Mouse (Mus musculus) forebrain, embryonic 16.5 days (tissue): Measurements from ENCODE around the gene Avil. TPM values are rescaled to one million over a fixed set of nuclear protein-coding genes. Genes with fewer than 3 reads are reported as not detected.

ENCODE experiments used
- ATAC-seq: fragments of 200-750 bp; cut with Nextera tagmentation; 2 replicates; pipeline ENCODE4 v1.8.0; 2017; ENCODE audit warnings: mild to moderate bottlenecking, moderate library complexity
- H3K27ac ChIP-seq: fragments of 300-500 bp; sonication (generic); 2 replicates; pipeline ENCODE4 v1.5.1; 2014; ENCODE audit warnings: low read length, control low read depth
- H3K27me3 ChIP-seq: fragments of 300-500 bp; sonication (generic); replicated peaks from 2 replicates; pipeline ENCODE4 v1.6.1; 2014; ENCODE audit warnings: low read length; ENCODE audit not compliant: control insufficient read depth, insufficient read depth
- H3K36me3 ChIP-seq: fragments of 300-500 bp; sonication (generic); 2 replicates; pipeline ENCODE4 v1.6.1; 2014; ENCODE audit not compliant: control insufficient read depth, insufficient read depth
- H3K4me1 ChIP-seq: fragments of 300-500 bp; sonication (generic); replicated peaks from 2 replicates; pipeline ENCODE4 v1.6.1; 2014; ENCODE audit warnings: low read length; ENCODE audit not compliant: control insufficient read depth, insufficient read depth
- H3K4me2 ChIP-seq: fragments of 300-500 bp; sonication (generic); 2 replicates; pipeline ENCODE4 v1.6.1; 2014; ENCODE audit warnings: mild to moderate bottlenecking, low read length, control low read depth
- H3K4me3 ChIP-seq: fragments of 300-500 bp; sonication (generic); replicated peaks from 2 replicates; pipeline ENCODE4 v1.5.1; 2014; ENCODE audit warnings: mild to moderate bottlenecking, low read length, control low read depth
- H3K9ac ChIP-seq: fragments of 300-500 bp; sonication (generic); replicated peaks from 2 replicates; pipeline ENCODE4 v1.6.1; 2014; ENCODE audit warnings: low read depth, low read length, control low read depth
- H3K9me3 ChIP-seq: fragments of 300-500 bp; sonication (generic); 2 replicates; pipeline ENCODE4 v1.6.1; 2016; ENCODE audit warnings: low read length; ENCODE audit not compliant: control insufficient read depth
- WGBS: fragments of 180-500 bp; shearing (Covaris S2); extraction: QIAGEN DNeasy Blood & Tissue Kit; methylation state at CpG from one replicate; pipeline ENCODE4 v1.1.7; 2014; 5-methylcytosine and 5-hydroxymethylcytosine counted together
- polyA plus RNA-seq: library from polyadenylated mRNA; unstranded; fragments of >200 nt; fragmentation: Nextera tagmentation; extraction: Ambion mirVana; gene quantifications from 2 replicates; pipeline ENCODE4 v1.2.1, GENCODE M21; 2015

The Avil gene
- polyA plus RNA-seq, 1 experiment from 2014 or later = 0.15 TPM

GRCm38 (mm10) chr10:126963821-126964220 is 36.7 kb upstream of the Avil start:
- no peaks in the 10 kb centered on the region for H3K36me3 ChIP-seq
- H3K4me3 ChIP-seq = no peak overlapping the region
- H3K4me1 ChIP-seq = peaks cover 11% of the 10 kb centered on the region
- H3K27ac ChIP-seq = peak overlapping the region; percentile 91
- no peak overlapping the region for H3K9ac ChIP-seq
- no peaks in the 10 kb centered on the region for H3K27me3 ChIP-seq
- H3K9me3 ChIP-seq = no peaks in the 10 kb centered on the region
- H3K4me2 ChIP-seq = no peak overlapping the region
- 87% methylated on average over 8 of the region's 8 CpGs for WGBS
- no peak for ATAC-seq

GRCm38 (mm10) chr10:126971363-126972050 is 29.0 kb upstream of the Avil start:
- Histone ChIP-seq H3K4me3 (no peak overlapping the region), H3K27ac (no peak overlapping the region), H3K36me3 (no peaks in the 10 kb centered on the region), H3K9ac (no peak overlapping the region), H3K4me2 (0 out of 2 replicates have a peak overlapping the region, but pooled peaks have one; percentile 27), H3K4me1 (peaks cover 9% of the 10 kb centered on the region), H3K9me3 (no peaks in the 10 kb centered on the region), H3K27me3 (no peaks in the 10 kb centered on the region)
- 16% methylated on average over 12 of the region's 12 CpGs for WGBS
- ATAC-seq = 0 out of 2 replicates have a peak, but pooled peaks have one; percentile 19

GRCm38 (mm10) chr10:126972051-126972725 is 28.3 kb upstream of the Avil start:
- no peaks in the 10 kb centered on the region for H3K9me3 ChIP-seq
- H3K4me3 ChIP-seq = no peak overlapping the region
- no peaks in the 10 kb centered on the region for H3K36me3 ChIP-seq
- no peak overlapping the region for H3K9ac ChIP-seq
- 8% methylated on average over 13 of the region's 13 CpGs for WGBS
- peaks cover 9% of the 10 kb centered on the region for H3K4me1 ChIP-seq
- H3K27ac ChIP-seq = no peak overlapping the region
- peak; percentile 54; the same call in 1 of the 2 replicates for ATAC-seq
- no peaks in the 10 kb centered on the region for H3K27me3 ChIP-seq
- 0 out of 2 replicates have a peak overlapping the region, but pooled peaks have one; percentile 27 for H3K4me2 ChIP-seq

GRCm38 (mm10) chr10:126972988-126973387 is 27.5 kb upstream of the Avil start:
- peaks cover 11% of the 10 kb centered on the region for H3K4me1 ChIP-seq
- no peak overlapping the region for H3K27ac ChIP-seq
- no peak overlapping the region for H3K9ac ChIP-seq
- no peak for ATAC-seq
- H3K4me3 ChIP-seq = no peak overlapping the region
- H3K4me2 ChIP-seq = no peak overlapping the region
- no peaks in the 10 kb centered on the region for H3K9me3 ChIP-seq
- no peaks in the 10 kb centered on the region for H3K36me3 ChIP-seq
- 33% methylated on average over 7 of the region's 7 CpGs for WGBS
- no peaks in the 10 kb centered on the region for H3K27me3 ChIP-seq

GRCm38 (mm10) chr10:126975706-126976105 is 24.8 kb upstream of the Avil start:
- no peak overlapping the region for H3K4me3 ChIP-seq
- H3K36me3 ChIP-seq = no peaks in the 10 kb centered on the region
- no peaks in the 10 kb centered on the region for H3K27me3 ChIP-seq
- WGBS = 84% methylated on average over 6 of the region's 6 CpGs
- H3K9me3 ChIP-seq = no peaks in the 10 kb centered on the region
- H3K4me2 ChIP-seq = no peak overlapping the region
- H3K9ac ChIP-seq = no peak overlapping the region
- ATAC-seq = no peak
- peaks cover 16% of the 10 kb centered on the region for H3K4me1 ChIP-seq
- no peak overlapping the region for H3K27ac ChIP-seq

GRCm38 (mm10) chr10:126977076-126977475 is 23.4 kb upstream of the Avil start:
- Histone ChIP-seq H3K27me3 (no peaks in the 10 kb centered on the region), H3K4me1 (peaks cover 24% of the 10 kb centered on the region), H3K4me3 (no peak overlapping the region), H3K9me3 (no peaks in the 10 kb centered on the region), H3K36me3 (no peaks in the 10 kb centered on the region), H3K4me2 (no peak overlapping the region), H3K9ac (no peak overlapping the region), H3K27ac (no peak overlapping the region)
- 62% methylated on average over 4 of the region's 4 CpGs for WGBS
- ATAC-seq = no peak

GRCm38 (mm10) chr10:126978277-126978994 is 22.1 kb upstream of the Avil start, which contains the start of gene Ctdsp2:
Gene Ctdsp2, plus strand, starts transcription at chr10:126978717.
- peak; percentile 89 for ATAC-seq
- Histone ChIP-seq H3K27ac (peak within 1 kb of the TSS; percentile 100), H3K9ac (peak within 1 kb of the TSS; percentile 92), H3K4me1 (peaks cover 34% of the 10 kb centered on the region), H3K4me3 (peak within 1 kb of the TSS; percentile 90), H3K4me2 (peak within 1 kb of the TSS; percentile 77), H3K27me3 (no peaks in the 10 kb centered on the region), H3K36me3 (no peaks in the 10 kb centered on the region), H3K9me3 (no peaks in the 10 kb centered on the region)
- WGBS = under 1% methylated on average over 53 of the region's 56 CpGs

GRCm38 (mm10) chr10:126979121-126979635 is 21.3 kb upstream of the Avil start:
- WGBS = 0% methylated on average over 37 of the region's 62 CpGs
- peaks cover 42% of the 10 kb centered on the region for H3K4me1 ChIP-seq
- peak overlapping the region; percentile 92 for H3K9ac ChIP-seq
- no peaks in the 10 kb centered on the region for H3K27me3 ChIP-seq
- H3K9me3 ChIP-seq = no peaks in the 10 kb centered on the region
- no peaks in the 10 kb centered on the region for H3K36me3 ChIP-seq
- H3K4me2 ChIP-seq = peak overlapping the region; percentile 77
- peak overlapping the region; percentile 90 for H3K4me3 ChIP-seq
- peak; percentile 22 for ATAC-seq
- peak overlapping the region; percentile 100 for H3K27ac ChIP-seq

GRCm38 (mm10) chr10:126979636-126980151 is 20.8 kb upstream of the Avil start:
- 0% methylated on average over 41 of the region's 57 CpGs for WGBS
- no peaks in the 10 kb centered on the region for H3K27me3 ChIP-seq
- H3K9ac ChIP-seq = peak overlapping the region; percentile 92
- no peaks in the 10 kb centered on the region for H3K36me3 ChIP-seq
- peak overlapping the region; percentile 90 for H3K4me3 ChIP-seq
- ATAC-seq = no peak
- no peaks in the 10 kb centered on the region for H3K9me3 ChIP-seq
- peak overlapping the region; percentile 77 for H3K4me2 ChIP-seq
- H3K4me1 ChIP-seq = peaks cover 47% of the 10 kb centered on the region
- peak overlapping the region; percentile 100 for H3K27ac ChIP-seq
